Mouse (Mus musculus): Measurements from ENCODE around the gene Prom1. TPM values are rescaled to one million over a fixed set of nuclear protein-coding genes. Genes with fewer than 3 reads are reported as not detected.

The Prom1 gene
- total RNA-seq, 1 experiment = 12.7 TPM

DNA sequence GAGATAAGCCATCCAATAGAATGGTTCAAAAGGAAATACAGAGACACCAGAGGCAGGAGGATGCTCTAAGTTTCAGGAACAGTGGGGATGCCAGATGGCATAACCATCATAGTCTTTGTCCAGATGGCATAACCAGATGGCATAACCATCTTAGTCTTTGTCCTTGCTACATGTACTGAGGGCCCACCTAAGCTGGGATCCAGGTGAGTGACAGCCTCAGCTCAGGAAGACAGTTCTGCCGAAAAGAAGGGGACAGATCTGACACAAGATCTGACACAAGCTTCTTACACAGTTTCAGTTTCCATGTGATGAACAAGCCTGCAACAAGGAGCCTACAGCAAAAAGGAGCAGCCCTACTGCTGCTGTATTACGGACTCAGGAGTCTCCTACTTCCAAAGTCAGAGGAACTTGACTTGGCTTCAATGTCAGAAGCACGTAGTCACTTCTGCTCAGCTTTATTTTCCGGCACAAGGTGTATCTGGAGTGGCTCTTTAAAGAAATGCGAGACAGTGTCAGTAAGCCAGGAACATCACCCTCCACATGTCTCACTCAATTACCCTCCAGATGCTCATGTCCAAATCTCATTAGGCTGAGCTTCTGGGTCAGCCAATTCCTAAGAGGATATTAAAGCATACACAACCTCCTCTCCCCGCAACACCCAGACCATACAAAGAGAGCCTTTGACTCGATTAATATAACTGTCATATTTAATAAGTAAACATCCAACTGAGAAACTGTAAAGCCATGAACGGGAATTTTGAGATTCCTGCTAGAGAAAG, 21.4 kb downstream of the Prom1 start:
- Histone ChIP-seq H3K9ac (ENCODE audit: insufficient read depth, low read depth, low read length, poor library complexity, severe bottlenecking) (no peak overlapping the region), H3K27ac (ENCODE audit: insufficient read depth, low read depth, low read length, poor library complexity, severe bottlenecking) (no peak overlapping the region), H3K4me1 (ENCODE audit: control insufficient read depth in 2 of 2, insufficient read depth in 2 of 2, low read length in 2 of 2, poor library complexity in 1 of 2) (peaks cover 0 to 3% of the 10 kb centered on the region in 2 experiments; a peak in 2 of 4 replicates), H3K4me3 (ENCODE audit: insufficient read depth in 1 of 2, low read depth in 1 of 2, low read length in 2 of 2, poor library complexity in 1 of 2, severe bottlenecking in 1 of 2) (no peak overlapping the region), H3K36me3 (ENCODE audit: control insufficient read depth, insufficient read depth, low read length, poor library complexity, severe bottlenecking) (no peaks in the 10 kb centered on the region), H3K9me3 (ENCODE audit: control insufficient read depth, insufficient read depth, low read depth, low read length) (no peaks in the 10 kb centered on the region)
- no peak for DNase-seq (ENCODE audit: low read depth, low spot score)
- TF ChIP-seq ZC3H11A (IDR thresholded peaks at IDR 0.05; ENCODE audit: borderline replicate concordance, low read depth, low read length) = no peak
- TF ChIP-seq MAFK (IDR thresholded peaks at IDR 0.05; ENCODE audit: insufficient read depth, low read depth, low read length) = no peak
- TF ChIP-seq CHD2 (IDR thresholded peaks at IDR 0.05; ENCODE audit: low read depth, low read length) = no peak
- TF ChIP-seq ZNF384 (IDR thresholded peaks at IDR 0.05; ENCODE audit: low read depth, low read length) = no peak
- no peak for TF ChIP-seq HCFC1 (IDR thresholded peaks at IDR 0.05; ENCODE audit: borderline replicate concordance, insufficient read depth, low read length)
- in situ Hi-C loops (cut with MboI; ENCODE audit: low sequenced_read_pairs in 2 of 2, unreplicated experiment in 2 of 2) = no loop called here

DNA sequence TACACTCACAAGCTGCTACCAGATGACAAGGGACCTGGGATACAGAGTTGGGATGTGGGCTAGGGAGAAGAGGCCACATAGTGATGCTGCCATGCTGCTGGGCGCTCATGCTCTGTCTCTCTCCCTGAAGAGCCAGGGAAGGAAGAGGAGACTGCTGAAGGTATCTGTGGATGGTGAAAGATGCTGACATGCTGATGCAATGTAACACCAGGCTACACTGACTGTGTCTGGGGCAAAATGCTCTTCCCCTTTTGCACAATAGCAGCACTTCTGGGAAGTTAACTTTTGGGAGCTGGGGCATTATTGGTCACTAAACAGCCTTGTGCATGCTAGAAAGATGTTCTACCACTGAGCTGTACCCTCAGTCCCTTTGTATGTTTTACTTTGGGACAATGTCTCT, 26.4 kb downstream of the Prom1 start:
- Histone ChIP-seq H3K4me1 (ENCODE audit: control insufficient read depth in 2 of 2, insufficient read depth in 2 of 2, low read length in 2 of 2, poor library complexity in 1 of 2) (no peaks in the 10 kb centered on the region), H3K9me3 (ENCODE audit: control insufficient read depth, insufficient read depth, low read depth, low read length) (no peaks in the 10 kb centered on the region), H3K27ac (ENCODE audit: insufficient read depth, low read depth, low read length, poor library complexity, severe bottlenecking) (no peak overlapping the region), H3K36me3 (ENCODE audit: control insufficient read depth, insufficient read depth, low read length, poor library complexity, severe bottlenecking) (no peaks in the 10 kb centered on the region), H3K9ac (ENCODE audit: insufficient read depth, low read depth, low read length, poor library complexity, severe bottlenecking) (no peak overlapping the region), H3K4me3 (ENCODE audit: insufficient read depth in 1 of 2, low read depth in 1 of 2, low read length in 2 of 2, poor library complexity in 1 of 2, severe bottlenecking in 1 of 2) (no peak overlapping the region)
- DNase-seq (ENCODE audit: low read depth, low spot score) = no peak
- in situ Hi-C loops (cut with MboI; ENCODE audit: low sequenced_read_pairs in 2 of 2, unreplicated experiment in 2 of 2) = no loop called here
- no peak for TF ChIP-seq HCFC1 (IDR thresholded peaks at IDR 0.05; ENCODE audit: borderline replicate concordance, insufficient read depth, low read length)
- TF ChIP-seq CHD2 (IDR thresholded peaks at IDR 0.05; ENCODE audit: low read depth, low read length) = no peak
- TF ChIP-seq MAFK (IDR thresholded peaks at IDR 0.05; ENCODE audit: insufficient read depth, low read depth, low read length) = no peak
- no peak for TF ChIP-seq ZNF384 (IDR thresholded peaks at IDR 0.05; ENCODE audit: low read depth, low read length)
- no peak for TF ChIP-seq ZC3H11A (IDR thresholded peaks at IDR 0.05; ENCODE audit: borderline replicate concordance, low read depth, low read length)

DNA sequence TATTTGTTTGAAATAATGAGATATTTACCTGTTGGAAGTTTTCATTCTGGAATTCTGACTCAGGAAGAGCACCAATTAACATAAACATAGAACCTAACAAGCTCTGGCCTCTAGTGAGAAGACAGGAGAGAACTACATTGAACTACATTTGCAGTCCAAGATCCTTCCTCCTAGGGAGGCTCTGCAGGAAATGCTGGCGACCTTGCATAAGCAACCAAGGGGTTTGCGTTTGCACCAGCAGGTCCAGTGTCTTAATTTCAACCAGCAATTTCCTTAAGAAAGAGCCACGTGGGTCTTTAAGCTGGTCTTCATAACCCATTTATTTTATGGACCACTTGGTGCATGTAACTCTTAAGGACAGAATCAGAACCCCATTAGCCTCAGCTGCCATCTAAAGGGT, 28.2 kb downstream of the Prom1 start:
- Histone ChIP-seq H3K9ac (ENCODE audit: insufficient read depth, low read depth, low read length, poor library complexity, severe bottlenecking) (no peak overlapping the region), H3K9me3 (ENCODE audit: control insufficient read depth, insufficient read depth, low read depth, low read length) (no peaks in the 10 kb centered on the region), H3K4me1 (ENCODE audit: control insufficient read depth in 2 of 2, insufficient read depth in 2 of 2, low read length in 2 of 2, poor library complexity in 1 of 2) (no peaks in the 10 kb centered on the region), H3K36me3 (ENCODE audit: control insufficient read depth, insufficient read depth, low read length, poor library complexity, severe bottlenecking) (no peaks in the 10 kb centered on the region), H3K4me3 (ENCODE audit: insufficient read depth in 1 of 2, low read depth in 1 of 2, low read length in 2 of 2, poor library complexity in 1 of 2, severe bottlenecking in 1 of 2) (no peak overlapping the region), H3K27ac (ENCODE audit: insufficient read depth, low read depth, low read length, poor library complexity, severe bottlenecking) (no peak overlapping the region)
- no peak for DNase-seq (ENCODE audit: low read depth, low spot score)
- in situ Hi-C loops (cut with MboI; ENCODE audit: low sequenced_read_pairs in 2 of 2, unreplicated experiment in 2 of 2) = no loop called here
- no peak for TF ChIP-seq HCFC1 (IDR thresholded peaks at IDR 0.05; ENCODE audit: borderline replicate concordance, insufficient read depth, low read length)
- TF ChIP-seq MAFK (IDR thresholded peaks at IDR 0.05; ENCODE audit: insufficient read depth, low read depth, low read length) = no peak
- no peak for TF ChIP-seq ZNF384 (IDR thresholded peaks at IDR 0.05; ENCODE audit: low read depth, low read length)
- no peak for TF ChIP-seq ZC3H11A (IDR thresholded peaks at IDR 0.05; ENCODE audit: borderline replicate concordance, low read depth, low read length)
- TF ChIP-seq CHD2 (IDR thresholded peaks at IDR 0.05; ENCODE audit: low read depth, low read length) = no peak

DNA sequence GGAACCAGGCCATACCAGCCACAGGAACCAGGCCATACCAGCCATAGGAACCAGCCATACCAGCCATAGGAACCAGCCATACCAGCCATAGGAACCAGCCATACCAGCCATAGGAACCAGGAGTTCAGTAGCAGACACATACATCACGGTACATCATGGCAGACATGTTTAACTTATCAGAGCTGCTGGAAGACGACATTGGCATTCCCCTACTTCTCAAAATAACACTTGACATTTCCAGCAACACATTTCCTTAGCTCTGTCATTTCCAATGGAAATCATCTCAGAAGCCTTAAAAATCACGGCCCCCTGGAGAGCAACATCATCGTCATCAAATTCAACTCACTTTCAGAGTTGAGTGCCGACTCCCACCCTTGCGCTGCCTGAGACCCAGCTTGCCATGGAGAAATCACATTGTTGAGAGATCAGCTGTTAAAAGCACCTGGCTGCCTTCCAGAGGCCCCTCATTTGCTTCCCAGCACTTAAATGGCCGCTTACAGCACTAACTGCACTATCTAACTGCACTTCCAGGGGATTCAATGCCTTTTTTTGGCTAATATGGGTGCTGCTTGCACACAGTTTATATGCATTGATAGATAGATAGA, 31.2 kb downstream of the Prom1 start:
- Histone ChIP-seq H3K9ac (ENCODE audit: insufficient read depth, low read depth, low read length, poor library complexity, severe bottlenecking) (no peak overlapping the region), H3K4me1 (ENCODE audit: control insufficient read depth in 2 of 2, insufficient read depth in 2 of 2, low read length in 2 of 2, poor library complexity in 1 of 2) (no peaks in the 10 kb centered on the region), H3K9me3 (ENCODE audit: control insufficient read depth, insufficient read depth, low read depth, low read length) (no peaks in the 10 kb centered on the region), H3K4me3 (ENCODE audit: insufficient read depth in 1 of 2, low read depth in 1 of 2, low read length in 2 of 2, poor library complexity in 1 of 2, severe bottlenecking in 1 of 2) (no peak overlapping the region), H3K36me3 (ENCODE audit: control insufficient read depth, insufficient read depth, low read length, poor library complexity, severe bottlenecking) (no peaks in the 10 kb centered on the region), H3K27ac (ENCODE audit: insufficient read depth, low read depth, low read length, poor library complexity, severe bottlenecking) (no peak overlapping the region)
- TF ChIP-seq ZC3H11A (IDR thresholded peaks at IDR 0.05; ENCODE audit: borderline replicate concordance, low read depth, low read length) = no peak
- no peak for TF ChIP-seq MAFK (IDR thresholded peaks at IDR 0.05; ENCODE audit: insufficient read depth, low read depth, low read length)
- no peak for TF ChIP-seq ZNF384 (IDR thresholded peaks at IDR 0.05; ENCODE audit: low read depth, low read length)
- TF ChIP-seq CHD2 (IDR thresholded peaks at IDR 0.05; ENCODE audit: low read depth, low read length) = no peak
- no peak for TF ChIP-seq HCFC1 (IDR thresholded peaks at IDR 0.05; ENCODE audit: borderline replicate concordance, insufficient read depth, low read length)
- no peak for DNase-seq (ENCODE audit: low read depth, low spot score)
- in situ Hi-C loops (cut with MboI; ENCODE audit: low sequenced_read_pairs in 2 of 2, unreplicated experiment in 2 of 2) = no loop called here

Measured in ES-E14 (cell line).